Mouse (Mus musculus) bone marrow macrophage, adult 2 months (primary cell): ENCODE data around the gene Ptpn7. TPM values are rescaled to one million over a fixed set of nuclear protein-coding genes. Genes with fewer than 3 reads are reported as not detected.
A peak's percentile ranks its signal among the peaks of the same experiment; 100 is the strongest.

Experiments
- H3K27ac ChIP-seq: 2 replicates; pipeline ENCODE4 v1.5.1; 2012; ENCODE audit warnings: low read depth, low read length; ENCODE audit not compliant: insufficient read depth
- H3K4me1 ChIP-seq: 2 replicates; pipeline ENCODE4 v1.6.1; 2012; ENCODE audit warnings: low read length; ENCODE audit not compliant: control insufficient read depth, insufficient read depth
- H3K4me3 ChIP-seq: 2 replicates; pipeline ENCODE4 v1.5.1; 2012; ENCODE audit warnings: mild to moderate bottlenecking, low read length, moderate library complexity; ENCODE audit not compliant: insufficient read depth
- CTCF ChIP-seq: IDR thresholded peaks from 2 replicates; pipeline ENCODE4 v1.5.1; 2012; ENCODE audit warnings: low read depth, mild to moderate bottlenecking, low read length, moderate library complexity
- POLR2A ChIP-seq: IDR thresholded peaks from 2 replicates; pipeline ENCODE4 v1.6.1; 2012; ENCODE audit warnings: mild to moderate bottlenecking, low read depth, low read length, borderline replicate concordance
- polyA plus RNA-seq: library from polyadenylated mRNA; stranded (reverse); fragments of >200 nt; gene quantifications from 2 replicates; pipeline ENCODE4 v1.2.4, GENCODE M21; 2012; ENCODE audit not compliant: missing spikeins, insufficient read depth, insufficient read length

The Ptpn7 gene
- polyA plus RNA-seq, 1 experiment: 49.1 TPM

GRCm38 (mm10) chr1:135169556-135170224 lies 37.2 kb downstream of the Ptpn7 start:
- Histone ChIP-seq H3K27ac (no peak overlapping the region), H3K4me1 (no peaks in the 10 kb centered on the region), H3K4me3 (no peak overlapping the region)
- no peak for TF ChIP-seq POLR2A
- no peak for TF ChIP-seq CTCF

- H3K4me1 ChIP-seq: no peaks in the 10 kb centered on the region
- TF ChIP-seq CTCF: no peak
- no peak for TF ChIP-seq POLR2A
- no peak overlapping the region for H3K4me3 ChIP-seq
- H3K27ac ChIP-seq: no peak overlapping the region
Measured at GRCm38 (mm10) chr1:135170299-135170698, 37.8 kb downstream of the Ptpn7 start.

GRCm38 (mm10) chr1:135171202-135171601 lies 38.7 kb downstream of the Ptpn7 start:
- no peaks in the 10 kb centered on the region for H3K4me1 ChIP-seq
- no peak for TF ChIP-seq POLR2A
- TF ChIP-seq CTCF: no peak
- no peak overlapping the region for H3K4me3 ChIP-seq
- no peak overlapping the region for H3K27ac ChIP-seq

GRCm38 (mm10) chr1:135171984-135172383 lies 39.5 kb downstream of the Ptpn7 start:
- H3K4me1 ChIP-seq: no peaks in the 10 kb centered on the region
- TF ChIP-seq CTCF (peak; percentile 27; the same call in 1 of the 2 replicates), POLR2A (no peak)
- H3K27ac ChIP-seq: no peak overlapping the region
- H3K4me3 ChIP-seq: no peak overlapping the region

- H3K4me3 ChIP-seq: no peak overlapping the region
- no peak for TF ChIP-seq POLR2A
- TF ChIP-seq CTCF: no peak
- no peak overlapping the region for H3K27ac ChIP-seq
- no peaks in the 10 kb centered on the region for H3K4me1 ChIP-seq
Measured at GRCm38 (mm10) chr1:135173311-135173710, 40.8 kb downstream of the Ptpn7 start.

- no peak overlapping the region for H3K4me3 ChIP-seq
- no peak for TF ChIP-seq POLR2A
- TF ChIP-seq CTCF: no peak
- H3K4me1 ChIP-seq: no peaks in the 10 kb centered on the region
- no peak overlapping the region for H3K27ac ChIP-seq
Measured at GRCm38 (mm10) chr1:135175176-135175575, 42.7 kb downstream of the Ptpn7 start.

GRCm38 (mm10) chr1:135177724-135178123 lies 45.2 kb downstream of the Ptpn7 start:
- Histone ChIP-seq H3K4me3 (no peak overlapping the region), H3K27ac (no peak overlapping the region), H3K4me1 (no peaks in the 10 kb centered on the region)
- TF ChIP-seq POLR2A (no peak), CTCF (no peak)

- Histone ChIP-seq H3K4me3 (no peak overlapping the region), H3K27ac (no peak overlapping the region), H3K4me1 (no peaks in the 10 kb centered on the region)
- TF ChIP-seq POLR2A (no peak), CTCF (no peak)
Measured at GRCm38 (mm10) chr1:135178863-135179262, 46.4 kb downstream of the Ptpn7 start.

- H3K27ac ChIP-seq: no peak overlapping the region
- no peaks in the 10 kb centered on the region for H3K4me1 ChIP-seq
- no peak overlapping the region for H3K4me3 ChIP-seq
- TF ChIP-seq CTCF (no peak), POLR2A (no peak)
Measured at GRCm38 (mm10) chr1:135180830-135181229, 48.3 kb downstream of the Ptpn7 start.

GRCm38 (mm10) chr1:135181275-135181674 lies 48.8 kb downstream of the Ptpn7 start:
- Histone ChIP-seq H3K4me1 (no peaks in the 10 kb centered on the region), H3K27ac (no peak overlapping the region), H3K4me3 (no peak overlapping the region)
- TF ChIP-seq POLR2A (no peak), CTCF (no peak)

- Histone ChIP-seq H3K27ac (no peak overlapping the region), H3K4me1 (no peaks in the 10 kb centered on the region), H3K4me3 (no peak overlapping the region)
- TF ChIP-seq POLR2A (no peak), CTCF (no peak)
Measured at GRCm38 (mm10) chr1:135181880-135182623, 49.6 kb downstream of the Ptpn7 start.
